30 mouse cellular contexts compared by ENCODE assay signal in genomic region chr7:17205530-17206184, GRCm38 (mm10). TPM values are rescaled to one million over a fixed set of nuclear protein-coding genes. Genes with fewer than 3 reads are reported as not detected.
DNase-seq lines count a peak whose midpoint lies in the region; ATAC-seq and TF ChIP-seq lines count a peak whose summit lies in the region.
"Had no signal": no experiment of that assay in that cellular context is flagged by ENCODE, and none has a peak within 500 bp of the region (broad histone marks: within the 10 kb centered on the region; RNA-seq: fewer than 3 reads in every experiment).

No protein-coding gene starts in this region.

- H3K4me3 ChIP-seq in lung, embryonic 14.5 days (ENCODE audit: low read depth, low read length), result no peak overlapping the region
- H3K4me3 ChIP-seq in lung, postnatal 0 days (ENCODE audit: low read depth, low read length), result no peak overlapping the region
- H3K4me3 ChIP-seq in ES-E14 (ENCODE audit: insufficient read depth in 1 of 2, low read depth in 1 of 2, low read length in 2 of 2, poor library complexity in 1 of 2, severe bottlenecking in 1 of 2), result no peak overlapping the region
- H3K4me3 ChIP-seq: embryonic facial prominence, embryonic 15.5 days; forebrain, embryonic 15.5 days; hindbrain, embryonic 10.5 days; intestine, embryonic 15.5 days; limb, embryonic 10.5 days; liver, embryonic 15.5 days; midbrain, embryonic 10.5 days had no signal

- no peaks in the 10 kb centered on the region for H3K4me1 ChIP-seq in lung, embryonic 14.5 days (ENCODE audit: insufficient read depth)
- H3K4me1 ChIP-seq in lung, postnatal 0 days (ENCODE audit: insufficient read depth, low read depth, low read length), result no peaks in the 10 kb centered on the region
- no peaks in the 10 kb centered on the region for H3K4me1 ChIP-seq in ES-E14 (ENCODE audit: control insufficient read depth in 2 of 2, insufficient read depth in 2 of 2, low read length in 2 of 2, poor library complexity in 1 of 2)
- H3K4me1 ChIP-seq: embryonic facial prominence, embryonic 15.5 days; forebrain, embryonic 15.5 days; hindbrain, embryonic 10.5 days; intestine, embryonic 15.5 days; limb, embryonic 10.5 days; liver, embryonic 15.5 days; midbrain, embryonic 10.5 days had no signal

- H3K9ac ChIP-seq in lung, embryonic 14.5 days, result no peak overlapping the region
- no peak overlapping the region for H3K9ac ChIP-seq in lung, postnatal 0 days (replicated peaks; ENCODE audit: low read depth)
- H3K9ac ChIP-seq in ES-E14 (ENCODE audit: insufficient read depth, low read depth, low read length, poor library complexity, severe bottlenecking), result no peak overlapping the region
- H3K9ac ChIP-seq: embryonic facial prominence, embryonic 15.5 days; forebrain, embryonic 15.5 days; intestine, embryonic 15.5 days; liver, embryonic 15.5 days had no signal

- no peaks in the 10 kb centered on the region; the same call in 1 of the 2 replicates for H3K9me3 ChIP-seq in lung, embryonic 14.5 days (ENCODE audit: low read depth, low read length)
- no peaks in the 10 kb centered on the region for H3K9me3 ChIP-seq in lung, postnatal 0 days (ENCODE audit: low read length)
- no peaks in the 10 kb centered on the region for H3K9me3 ChIP-seq in ES-E14 (ENCODE audit: control insufficient read depth, insufficient read depth, low read depth, low read length)
- H3K9me3 ChIP-seq: embryonic facial prominence, embryonic 15.5 days; intestine, embryonic 15.5 days; liver, embryonic 15.5 days had no signal

- no peak overlapping the region for H3K27ac ChIP-seq in lung, embryonic 14.5 days (ENCODE audit: low read depth)
- H3K27ac ChIP-seq in lung, postnatal 0 days (ENCODE audit: low read length), result no peak overlapping the region
- H3K27ac ChIP-seq in ES-E14 (ENCODE audit: insufficient read depth, low read depth, low read length, poor library complexity, severe bottlenecking), result no peak overlapping the region
- H3K27ac ChIP-seq: embryonic facial prominence, embryonic 15.5 days; forebrain, embryonic 15.5 days; hindbrain, embryonic 10.5 days; intestine, embryonic 15.5 days; kidney, postnatal 0 days; limb, embryonic 10.5 days; liver, embryonic 15.5 days; midbrain, embryonic 10.5 days had no signal

- in situ Hi-C loops in ES-E14 (cut with MboI; ENCODE audit: low sequenced_read_pairs in 2 of 2, unreplicated experiment in 2 of 2), result loop anchor here in 1 of 2 experiments (10.0 to 25.0 kb wide), 2 partner anchors 61 to 407 kb away; no protein-coding TSS in a partner anchor

- TF ChIP-seq EP300 in lung, postnatal 0 days (IDR thresholded peaks at IDR 0.05), result no peak

- ATAC-seq in lung, embryonic 14.5 days (ENCODE audit: insufficient read depth), result no peak
- no peak for ATAC-seq in lung, postnatal 0 days
- ATAC-seq: forebrain, embryonic 15.5 days; hindbrain, embryonic 16.5 days; intestine, embryonic 15.5 days; midbrain, embryonic 16.5 days had no signal

- 61% methylated on average over 3 of the region's 3 CpGs for WGBS in lung, embryonic 14.5 days
- WGBS in lung, postnatal 0 days, result 64% methylated on average over 3 of the region's 3 CpGs

- no peaks in the 10 kb centered on the region for H3K27me3 ChIP-seq in lung, embryonic 14.5 days (ENCODE audit: insufficient read depth, low read length)
- H3K27me3 ChIP-seq in lung, postnatal 0 days (replicated peaks; ENCODE audit: insufficient read depth, low read length), result no peaks in the 10 kb centered on the region
- H3K27me3 ChIP-seq: embryonic facial prominence, embryonic 15.5 days; forebrain, embryonic 15.5 days; intestine, embryonic 15.5 days; liver, embryonic 15.5 days had no signal

- no peak for DNase-seq in lung, embryonic 14.5 days
- no peak for DNase-seq in lung, postnatal 0 days (ENCODE audit: low spot score)
- peak; percentile 19 for DNase-seq in ES-E14 (ENCODE audit: low read depth, low spot score)
- peak; percentile 60 for DNase-seq in ZHBTc4 (ENCODE audit: low read depth, low spot score)
- no peak for DNase-seq in ovary, postnatal 10 days (ENCODE audit: low spot score)
- DNase-seq in Muller cell, postnatal 12 days (ENCODE audit: inconsistent ontology term), result no peak
- no peak for DNase-seq in right cerebral cortex, adult 2 months (ENCODE audit: low spot score in 2 of 2)
- DNase-seq: adrenal gland, postnatal 10 days; cerebellum, adult 9-10 months; gastrocnemius, postnatal 10 days; liver; lung, postnatal 10 days; right cerebral cortex, postnatal 25 days; thymus, postnatal 14 days had no signal

- no peak overlapping the region for H3K4me2 ChIP-seq in lung, embryonic 14.5 days
- H3K4me2 ChIP-seq in lung, postnatal 0 days (replicated peaks; ENCODE audit: low read depth, low read length), result no peak overlapping the region
- H3K4me2 ChIP-seq: embryonic facial prominence, embryonic 15.5 days; forebrain, embryonic 15.5 days; heart, embryonic 11.5 days; intestine, embryonic 15.5 days; liver, embryonic 15.5 days had no signal

- TF ChIP-seq CTCF in lung, embryonic 14.5 days (IDR thresholded peaks at IDR 0.05; ENCODE audit: low read depth), result peak; percentile 23; the same call in 1 of the 2 replicates
- no peak for TF ChIP-seq CTCF in lung, postnatal 0 days (IDR thresholded peaks at IDR 0.05)

- H3K36me3 ChIP-seq in lung, embryonic 14.5 days (ENCODE audit: insufficient read depth), result no peaks in the 10 kb centered on the region
- no peaks in the 10 kb centered on the region for H3K36me3 ChIP-seq in lung, postnatal 0 days (ENCODE audit: insufficient read depth, low read length)
- no peaks in the 10 kb centered on the region for H3K36me3 ChIP-seq in ES-E14 (ENCODE audit: control insufficient read depth, insufficient read depth, low read length, poor library complexity, severe bottlenecking)
- H3K36me3 ChIP-seq: embryonic facial prominence, embryonic 15.5 days; forebrain, embryonic 15.5 days; hindbrain, embryonic 10.5 days; intestine, embryonic 15.5 days; limb, embryonic 10.5 days; liver, embryonic 15.5 days; midbrain, embryonic 10.5 days had no signal

TF ChIP-seq in ES-E14, 5 proteins besides CTCF, POLR2A, EP300 and RAD21:
- TF ChIP-seq ZNF384 (IDR thresholded peaks at IDR 0.05; ENCODE audit: low read depth, low read length) (no peak), MAFK (IDR thresholded peaks at IDR 0.05; ENCODE audit: insufficient read depth, low read depth, low read length) (peak; percentile 80)

RNA-seq across cellular contexts. Expression of gene Psg29, which starts 2.4 kb away (rescaled TPM):
- not detected in 2 replicates for polyA plus RNA-seq in lung, embryonic 14.5 days (2014; fragmentation: Nextera tagmentation; extraction: Ambion mirVana)
- polyA plus RNA-seq in lung, postnatal 0 days (2015; fragmentation: Nextera tagmentation; extraction: Ambion mirVana), result not detected in 2 replicates
- 0.09 TPM in 1 of 2 replicates, not detected in the other for total RNA-seq in ES-E14 (2012; rRNA removed)
- total RNA-seq: adrenal gland, postnatal 10 days; gastrocnemius, postnatal 10 days; granulocyte monocyte progenitor cell, adult 5-6 weeks; layer of hippocampus, postnatal 14 days had no signal
- polyA plus RNA-seq: embryonic facial prominence, embryonic 15.5 days; forebrain, embryonic 15.5 days; heart, embryonic 11.5 days; heart, postnatal 0 days; hindbrain, embryonic 10.5 days; hindbrain, embryonic 16.5 days; intestine, embryonic 15.5 days; kidney, postnatal 0 days; limb, embryonic 10.5 days; liver, embryonic 15.5 days; midbrain, embryonic 10.5 days; neural tube, embryonic 14.5 days; spleen, adult 2 months had no signal

RNA-seq across cellular contexts. Expression of gene Ceacam3, which starts 55.6 kb away (rescaled TPM):
- not detected in 2 replicates for polyA plus RNA-seq in lung, embryonic 14.5 days (2014; fragmentation: Nextera tagmentation; extraction: Ambion mirVana)
- polyA plus RNA-seq in lung, postnatal 0 days (2015; fragmentation: Nextera tagmentation; extraction: Ambion mirVana), result not detected in 2 replicates
- not detected in 2 replicates for total RNA-seq in ES-E14 (2012; rRNA removed)
- total RNA-seq: adrenal gland, postnatal 10 days; gastrocnemius, postnatal 10 days; granulocyte monocyte progenitor cell, adult 5-6 weeks had no signal
- polyA plus RNA-seq: embryonic facial prominence, embryonic 15.5 days; forebrain, embryonic 15.5 days; heart, embryonic 11.5 days; heart, postnatal 0 days; hindbrain, embryonic 10.5 days; hindbrain, embryonic 16.5 days; intestine, embryonic 15.5 days; kidney, postnatal 0 days; limb, embryonic 10.5 days; liver, embryonic 15.5 days; midbrain, embryonic 10.5 days; midbrain, embryonic 16.5 days; neural tube, embryonic 14.5 days; spleen, adult 2 months had no signal

Comparison
In these comparisons a context has a peak if more than half of its experiments do, and no peak if none do; other contexts are left out.
1. DNase-seq: peak in ES-E14 (single experiment) and ZHBTc4 (single experiment); none in lung, embryonic 14.5 days (single experiment), lung, postnatal 0 days (single experiment), ovary, postnatal 10 days (single experiment), Muller cell, postnatal 12 days (single experiment) and right cerebral cortex, adult 2 months (0 of 2).